Mouse (Mus musculus) MEL (cell line): ENCODE measurements around the gene Gm26620. TPM values are rescaled to one million over a fixed set of nuclear protein-coding genes. Genes with fewer than 3 reads are reported as not detected.

Source experiments
- DNase-seq: peaks from one replicate; pipeline ENCODE4 v3.0.0; 2011; ENCODE audit warnings: low read depth, low spot score
- H3K27ac ChIP-seq: 2 replicates; pipeline ENCODE4 v1.5.1; 2012; ENCODE audit warnings: low read depth, mild to moderate bottlenecking, control low read depth, low read length, moderate library complexity; ENCODE audit not compliant: control insufficient read depth
- H3K27me3 ChIP-seq, 2 experiments: fragments of 150-350 bp in 1 of 2; sonication (generic) in 1 of 2; 2 replicates each; pipeline ENCODE4 v1.6.1; 2012; ENCODE audit warnings: low read length in 2 of 2, mild to moderate bottlenecking in 2 of 2, improper control_type of control experiment in 1 of 2, moderate library complexity in 1 of 2; ENCODE audit not compliant: insufficient read depth in 2 of 2, control insufficient read depth in 1 of 2
- H3K36me3 ChIP-seq, 2 experiments: 2 replicates each; pipeline ENCODE4 v1.6.1; 2012 to 2014; ENCODE audit warnings: low read length in 2 of 2, improper control_type of control experiment in 1 of 2, inconsistent platforms in 1 of 2, mild to moderate bottlenecking in 1 of 2; ENCODE audit not compliant: insufficient read depth in 2 of 2, control insufficient read depth in 1 of 2
- H3K4me1 ChIP-seq, 2 experiments: fragments of 150-350 bp in 1 of 2; sonication (generic) in 1 of 2; 2 replicates each; pipeline ENCODE4 v1.6.1; 2012; ENCODE audit warnings: low read length in 2 of 2, improper control_type of control experiment in 1 of 2, mild to moderate bottlenecking in 1 of 2; ENCODE audit not compliant: insufficient read depth in 2 of 2, control insufficient read depth in 1 of 2
- H3K4me3 ChIP-seq, 2 experiments: fragments of 150-350 bp in 1 of 2; sonication (generic) in 1 of 2; 2 replicates each; pipeline ENCODE4 v1.5.1; 2012; ENCODE audit warnings: low read depth in 2 of 2, low read length in 2 of 2, mild to moderate bottlenecking in 2 of 2, moderate library complexity in 2 of 2, control low read depth in 1 of 2, improper control_type of control experiment in 1 of 2; ENCODE audit not compliant: control insufficient read depth in 1 of 2, insufficient read depth in 1 of 2
- H3K79me2 ChIP-seq: 2 replicates; pipeline ENCODE4 v1.6.1; 2012; ENCODE audit warnings: mild to moderate bottlenecking, low read length, moderate library complexity; ENCODE audit not compliant: control insufficient read depth, poor library complexity, insufficient read depth
- H3K9ac ChIP-seq: 2 replicates; pipeline ENCODE4 v1.6.1; 2012; ENCODE audit warnings: low read depth, mild to moderate bottlenecking, control low read depth, low read length, moderate library complexity; ENCODE audit not compliant: control insufficient read depth, poor library complexity, severe bottlenecking
- H3K9me3 ChIP-seq: fragments of 150-350 bp; sonication (generic); replicated peaks from 2 replicates; pipeline ENCODE4 v1.6.1; 2012; ENCODE audit warnings: mild to moderate bottlenecking, low read length, improper control_type of control experiment, moderate library complexity; ENCODE audit not compliant: insufficient read depth
- BHLHE40 ChIP-seq: IDR thresholded peaks from 2 replicates; pipeline ENCODE4 v1.6.1; 2012; ENCODE audit warnings: low read depth, mild to moderate bottlenecking, inconsistent platforms, low read length, improper control_type of control experiment, borderline replicate concordance
- CHD1 ChIP-seq: IDR thresholded peaks from 2 replicates; pipeline ENCODE4 v1.6.1; 2012; ENCODE audit warnings: low read depth, mild to moderate bottlenecking, inconsistent platforms, low read length, improper control_type of control experiment
- CHD2 ChIP-seq: IDR thresholded peaks from 2 replicates; pipeline ENCODE4 v1.6.1; 2011; ENCODE audit warnings: low read length, improper control_type of control experiment
- CTCF ChIP-seq, 3 experiments: IDR thresholded peaks in 2 of 3; conservative IDR thresholded peaks in 1 of 3; 2 replicates each; pipeline ENCODE4 v1.5.1; 2011 to 2012; ENCODE audit warnings: low read length in 3 of 3, low read depth in 2 of 3, mild to moderate bottlenecking in 2 of 3, improper control_type of control experiment in 1 of 3, inconsistent platforms in 1 of 3, mixed read lengths in 1 of 3, moderate library complexity in 1 of 3; ENCODE audit not compliant: control insufficient read depth in 1 of 3, insufficient read depth in 1 of 3, poor library complexity in 1 of 3, severe bottlenecking in 1 of 3
- E2F4 ChIP-seq: IDR thresholded peaks from 2 replicates; pipeline ENCODE4 v1.6.1; 2011; ENCODE audit warnings: low read depth, low read length, improper control_type of control experiment, borderline replicate concordance
- ELF1 ChIP-seq: IDR thresholded peaks from 2 replicates; pipeline ENCODE4 v1.6.1; 2014; ENCODE audit warnings: low read depth, mild to moderate bottlenecking, inconsistent platforms, low read length, improper control_type of control experiment, moderate library complexity
- EP300 ChIP-seq, 2 experiments: IDR thresholded peaks; 2 replicates each; pipeline ENCODE4 v1.6.1; 2011; ENCODE audit warnings: improper control_type of control experiment in 2 of 2, low read length in 2 of 2, low read depth in 1 of 2, mild to moderate bottlenecking in 1 of 2
- ETS1 ChIP-seq: IDR thresholded peaks from 2 replicates; pipeline ENCODE4 v1.6.1; 2012; ENCODE audit warnings: low read depth, mild to moderate bottlenecking, inconsistent platforms, low read length, improper control_type of control experiment, moderate library complexity
- HCFC1 ChIP-seq: IDR thresholded peaks from 2 replicates; pipeline ENCODE4 v1.6.1; 2012; ENCODE audit warnings: low read depth, mild to moderate bottlenecking, inconsistent platforms, low read length, improper control_type of control experiment, moderate library complexity
- JUND ChIP-seq: IDR thresholded peaks from 2 replicates; pipeline ENCODE4 v1.6.1; 2011; ENCODE audit warnings: low read depth, mild to moderate bottlenecking, improper control_type of control experiment, low read length
- MAFK ChIP-seq: IDR thresholded peaks from 2 replicates; pipeline ENCODE4 v1.6.1; 2011; ENCODE audit warnings: low read depth, mild to moderate bottlenecking, low read length, improper control_type of control experiment, borderline replicate concordance
- MAX ChIP-seq: IDR thresholded peaks from 2 replicates; pipeline ENCODE4 v1.6.1; 2011; ENCODE audit warnings: low read length, improper control_type of control experiment
- MAZ ChIP-seq: IDR thresholded peaks from 2 replicates; pipeline ENCODE4 v1.6.1; 2012; ENCODE audit warnings: low read depth, mild to moderate bottlenecking, inconsistent platforms, low read length, improper control_type of control experiment
- MXI1 ChIP-seq: IDR thresholded peaks from 2 replicates; pipeline ENCODE4 v1.6.1; 2011; ENCODE audit warnings: mild to moderate bottlenecking, low read depth, low read length, improper control_type of control experiment
- MYB ChIP-seq: IDR thresholded peaks from 2 replicates; pipeline ENCODE4 v1.6.1; 2011; ENCODE audit warnings: mild to moderate bottlenecking, low read depth, low read length, improper control_type of control experiment
- MYC ChIP-seq: IDR thresholded peaks from 2 replicates; pipeline ENCODE4 v1.6.1; 2011; ENCODE audit warnings: low read depth, mild to moderate bottlenecking, low read length, improper control_type of control experiment, moderate library complexity
- NELFE ChIP-seq: IDR thresholded peaks from 2 replicates; pipeline ENCODE4 v1.6.1; 2011; ENCODE audit warnings: low read depth, low read length, improper control_type of control experiment
- NRF1 ChIP-seq: IDR thresholded peaks from 2 replicates; pipeline ENCODE4 v1.6.1; 2014; ENCODE audit warnings: low read depth, mild to moderate bottlenecking, inconsistent platforms, low read length, improper control_type of control experiment, moderate library complexity; ENCODE audit not compliant: poor library complexity, insufficient read depth, severe bottlenecking
- POLR2A ChIP-seq, 2 experiments: IDR thresholded peaks; 2 replicates each; pipeline ENCODE4 v1.6.1; 2011 to 2012; ENCODE audit warnings: low read length in 2 of 2, mild to moderate bottlenecking in 2 of 2, control low read depth in 1 of 2, improper control_type of control experiment in 1 of 2, low read depth in 1 of 2, moderate library complexity in 1 of 2; ENCODE audit not compliant: control insufficient read depth in 1 of 2, insufficient read depth in 1 of 2, poor library complexity in 1 of 2
- POLR2AphosphoS2 ChIP-seq: IDR thresholded peaks from 2 replicates; pipeline ENCODE4 v1.6.1; 2011; ENCODE audit warnings: low read length, improper control_type of control experiment
- RCOR1 ChIP-seq: IDR thresholded peaks from 2 replicates; pipeline ENCODE4 v1.6.1; 2012; ENCODE audit warnings: low read depth, mild to moderate bottlenecking, inconsistent platforms, low read length, improper control_type of control experiment
- SIN3A ChIP-seq: IDR thresholded peaks from 2 replicates; pipeline ENCODE4 v1.6.1; 2012; ENCODE audit warnings: low read length, improper control_type of control experiment, inconsistent platforms
- SMC3 ChIP-seq: IDR thresholded peaks from 2 replicates; pipeline ENCODE4 v1.6.1; 2011; ENCODE audit warnings: low read depth, low read length, improper control_type of control experiment
- TAL1 ChIP-seq: IDR thresholded peaks from 2 replicates; pipeline ENCODE4 v1.6.1; 2012; ENCODE audit warnings: mild to moderate bottlenecking, inconsistent platforms, low read length, moderate library complexity, mixed read lengths
- TBP ChIP-seq: IDR thresholded peaks from 2 replicates; pipeline ENCODE4 v1.8.0; 2011; ENCODE audit warnings: low read depth, low read length, improper control_type of control experiment
- TCF12 ChIP-seq: IDR thresholded peaks from 2 replicates; pipeline ENCODE4 v1.6.1; 2014; ENCODE audit warnings: low read depth, mild to moderate bottlenecking, inconsistent platforms, low read length, improper control_type of control experiment, moderate library complexity
- USF1 ChIP-seq: IDR thresholded peaks from 2 replicates; pipeline ENCODE4 v1.6.1; 2014; ENCODE audit warnings: low read depth, mild to moderate bottlenecking, inconsistent platforms, low read length, improper control_type of control experiment, moderate library complexity
- ZC3H11A ChIP-seq: IDR thresholded peaks from 2 replicates; pipeline ENCODE4 v1.6.1; 2012; ENCODE audit warnings: low read depth, mild to moderate bottlenecking, inconsistent platforms, low read length, improper control_type of control experiment
- ZKSCAN1 ChIP-seq: IDR thresholded peaks from 2 replicates; pipeline ENCODE4 v1.6.1; 2012; ENCODE audit warnings: low read depth, mild to moderate bottlenecking, inconsistent platforms, low read length, improper control_type of control experiment, moderate library complexity
- polyA plus RNA-seq, 2 experiments: library from polyadenylated mRNA; stranded (reverse) in 1 of 2; unstranded in 1 of 2; fragments of >175 nt in 1 of 2; fragments of >200 nt in 1 of 2; gene quantifications; 2 replicates each; pipeline versions ENCODE4 v1.2.1 to v1.2.4; 2012; ENCODE audit warnings: low replicate concordance in 2 of 2, low read depth in 1 of 2; ENCODE audit not compliant: insufficient read length in 2 of 2, insufficient read depth in 1 of 2, missing spikeins in 1 of 2
- total RNA-seq: library from RNA; depleted of rRNA; stranded (reverse); fragments of 300-350 nt; gene quantifications from 2 replicates; pipeline ENCODE4 v1.2.3, GENCODE M21; 2012; rRNA removed

The Gm26620 gene
- total RNA-seq (3.1 and 5.5 TPM in 2 replicates), polyA plus RNA-seq (1 to 10 TPM in 1 of 2 experiments, not detected in 1; 1.0 TPM)

GRCm38 (mm10) chr1:170884978-170885561, at the start of gene Gm26620, which contains the start of gene Dusp12:
Gm26620 (plus strand) TSS chr1:170885065.
Dusp12 (minus strand) TSS chr1:170885540.
- DNase-seq: peak; percentile 95
- H3K36me3 ChIP-seq: peaks cover 3 to 8% of the 10 kb centered on the region in 2 experiments; a peak in 3 of 4 replicates
- H3K9me3 ChIP-seq: no peaks in the 10 kb centered on the region
- H3K9ac ChIP-seq: peak within 1 kb of the TSS; percentile 89
- peaks cover 6 to 7% of the 10 kb centered on the region in 2 experiments for H3K4me1 ChIP-seq
- no peaks in the 10 kb centered on the region for H3K27me3 ChIP-seq
- TF ChIP-seq MAFK: no peak
- peak; percentile 99 for TF ChIP-seq MXI1
- peak; percentile 86 for TF ChIP-seq TBP
- TF ChIP-seq TCF12: peak; percentile 70
- TF ChIP-seq EP300 (IDR thresholded peaks at IDR 0.05; ENCODE audit: low read depth in 1 of 2, low read length in 2 of 2): no peak
- TF ChIP-seq MAX: peak; percentile 85
- TF ChIP-seq MAZ: no peak
- TF ChIP-seq JUND: no peak
- peak; percentile 80 for TF ChIP-seq MYC
- no peak for TF ChIP-seq RCOR1
- no peak for TF ChIP-seq TAL1
- TF ChIP-seq USF1: peak; percentile 69; the same call in 1 of the 2 replicates
- TF ChIP-seq SIN3A: peak; percentile 88
- TF ChIP-seq ZC3H11A: no peak
- TF ChIP-seq NRF1: no peak
- TF ChIP-seq CHD1: no peak
- TF ChIP-seq SMC3: no peak
- TF ChIP-seq HCFC1: peak; percentile 89
- TF ChIP-seq POLR2A (IDR thresholded peaks at IDR 0.05; ENCODE audit: control insufficient read depth in 1 of 2, insufficient read depth in 1 of 2, low read depth in 1 of 2, low read length in 2 of 2, poor library complexity in 1 of 2): peak; percentile 70 to 81; a peak in 3 of 4 replicates
- peak; percentile 46 to 84 (median 75) for TF ChIP-seq CTCF (IDR thresholded peaks at IDR 0.05 in 2 of 3, conservative IDR thresholded peaks at IDR 0.05 in 1 of 3; ENCODE audit: control insufficient read depth in 1 of 3, insufficient read depth in 1 of 3, low read depth in 2 of 3, low read length in 3 of 3, poor library complexity in 1 of 3, severe bottlenecking in 1 of 3)
- TF ChIP-seq ETS1: peak; percentile 59; the same call in 1 of the 2 replicates
- no peak for TF ChIP-seq E2F4
- TF ChIP-seq CHD2: no peak
- TF ChIP-seq POLR2AphosphoS2: no peak; the same call in 1 of the 2 replicates
- no peak for TF ChIP-seq ZKSCAN1
- TF ChIP-seq BHLHE40: peak; percentile 65; the same call in 1 of the 2 replicates
- peak; percentile 62; the same call in 1 of the 2 replicates for TF ChIP-seq ELF1
- peak; percentile 64 for TF ChIP-seq NELFE
- TF ChIP-seq MYB: no peak
- TF ChIP-seq, all 39 proteins: peak for 14
- H3K4me3 ChIP-seq: peak within 1 kb of the TSS; percentile 62 to 86
- H3K27ac ChIP-seq: peak within 1 kb of the TSS; percentile 87
- peaks cover 34% of the 10 kb centered on the region for H3K79me2 ChIP-seq
